Mouse (Mus musculus) G1E (cell line): Measurements from ENCODE around the gene Mcoln3.

Experiments used
- CTCF ChIP-seq: IDR thresholded peaks from 2 replicates; pipeline ENCODE4 v1.5.1; 2012; ENCODE audit warnings: low read depth, low read length, inconsistent platforms, mixed read lengths
- GATA1 ChIP-seq: IDR thresholded peaks from 2 replicates; pipeline ENCODE4 v1.6.1; 2012; ENCODE audit warnings: borderline replicate concordance, low read length, inconsistent platforms, mixed read lengths
- POLR2AphosphoS5 ChIP-seq: IDR thresholded peaks from 2 replicates; pipeline ENCODE4 v1.6.1; 2012; ENCODE audit warnings: low read depth, low read length, inconsistent platforms; ENCODE audit not compliant: insufficient replicate concordance
- TAL1 ChIP-seq: conservative IDR thresholded peaks from 2 replicates; pipeline ENCODE4 v1.6.1; 2012; ENCODE audit warnings: low read depth, low read length, inconsistent platforms, mixed read lengths

DNA sequence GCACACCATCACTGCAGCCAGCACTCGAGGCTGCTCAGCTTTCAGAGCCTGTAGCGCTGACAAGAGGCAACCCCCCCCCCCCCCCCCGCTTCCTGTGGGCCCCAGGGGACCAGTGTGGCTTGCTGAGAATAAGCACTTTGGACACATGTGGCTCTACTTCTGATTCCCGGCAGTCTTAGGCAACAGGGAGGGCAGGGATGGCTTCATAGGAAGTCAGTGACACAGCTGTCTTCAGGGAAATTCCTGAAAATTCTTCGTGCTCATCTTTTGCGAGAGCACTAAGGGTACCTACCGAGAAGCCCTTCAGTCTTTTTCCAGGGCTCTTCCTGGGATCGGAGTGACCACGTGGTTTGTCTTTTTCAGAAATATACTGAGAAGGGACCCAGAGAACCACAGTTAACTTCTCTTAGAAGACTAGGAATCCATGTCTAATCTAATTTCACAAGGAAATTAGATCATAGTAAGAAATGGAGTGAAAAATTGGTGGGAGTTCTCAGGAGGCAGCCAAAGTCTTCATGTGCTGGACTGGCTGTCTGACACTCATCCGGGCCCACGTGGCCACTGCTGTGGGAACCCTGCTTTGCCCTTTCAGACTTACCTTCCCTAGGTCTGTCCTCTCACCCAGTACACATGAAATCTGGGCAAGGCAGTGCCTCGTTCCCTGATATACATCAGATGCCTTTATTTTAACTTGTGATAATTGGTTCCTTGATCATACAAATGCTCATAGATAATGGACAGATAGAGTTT is 36.8 kb downstream of the Mcoln3 start:
- no peak for TF ChIP-seq CTCF
- TF ChIP-seq TAL1, result no peak
- TF ChIP-seq GATA1, result no peak
- TF ChIP-seq POLR2AphosphoS5, result no peak
